Mouse (Mus musculus) intestine, postnatal 0 days (tissue): ENCODE results near the gene Lepr. TPM values are rescaled to one million over a fixed set of nuclear protein-coding genes. Genes with fewer than 3 reads are reported as not detected.
"Not testable (repeated sequence)": the region's sequence is repeated elsewhere in the genome, so short reads cannot be mapped to it uniquely, and the experiment has no call there.

ENCODE experiments used
- ATAC-seq: fragments of 200-750 bp; cut with Nextera tagmentation; 2 replicates; pipeline ENCODE4 v1.8.0; 2017; ENCODE audit warnings: mild to moderate bottlenecking, moderate TSS enrichment, moderate library complexity
- H3K27ac ChIP-seq: fragments of 300-500 bp; sonication (generic); 2 replicates; pipeline ENCODE4 v1.5.1; 2014; ENCODE audit warnings: mild to moderate bottlenecking, low read depth, low read length, moderate library complexity
- H3K27me3 ChIP-seq: fragments of 300-500 bp; sonication (generic); replicated peaks from 2 replicates; pipeline ENCODE4 v1.6.1; 2014; ENCODE audit warnings: low read length, mixed read lengths; ENCODE audit not compliant: control insufficient read depth, insufficient read depth
- H3K36me3 ChIP-seq: fragments of 300-500 bp; sonication (generic); 2 replicates; pipeline ENCODE4 v1.6.1; 2014; ENCODE audit warnings: mild to moderate bottlenecking, moderate library complexity; ENCODE audit not compliant: control insufficient read depth, insufficient read depth
- H3K4me1 ChIP-seq: fragments of 300-500 bp; sonication (generic); replicated peaks from 2 replicates; pipeline ENCODE4 v1.6.1; 2014; ENCODE audit warnings: antibody characterized with exemption, low read length, mixed read lengths; ENCODE audit not compliant: control insufficient read depth, insufficient read depth
- H3K4me2 ChIP-seq: fragments of 300-500 bp; sonication (generic); replicated peaks from 2 replicates; pipeline ENCODE4 v1.6.1; 2014; ENCODE audit warnings: low read depth, mild to moderate bottlenecking, moderate library complexity
- H3K4me3 ChIP-seq: fragments of 300-500 bp; sonication (generic); 2 replicates; pipeline ENCODE4 v1.5.1; 2014; ENCODE audit warnings: low read depth, low read length
- H3K9ac ChIP-seq: fragments of 300-500 bp; sonication (generic); 2 replicates; pipeline ENCODE4 v1.6.1; 2014; ENCODE audit warnings: mild to moderate bottlenecking, low read depth, low read length
- H3K9me3 ChIP-seq: fragments of 300-500 bp; sonication (generic); 2 replicates; pipeline ENCODE4 v1.6.1; 2016; ENCODE audit warnings: mixed run types; ENCODE audit not compliant: control insufficient read depth
- CTCF ChIP-seq: sonication (generic); IDR thresholded peaks from 2 replicates; pipeline ENCODE4 v1.5.1; 2016; ENCODE audit warnings: low read depth, mild to moderate bottlenecking, control low read depth, antibody characterized with exemption, moderate library complexity
- WGBS: fragments of 180-500 bp; shearing (Covaris S2); extraction: QIAGEN DNeasy Blood & Tissue Kit; methylation state at CpG from one replicate; pipeline ENCODE4 v1.1.7; 2014; 5-methylcytosine and 5-hydroxymethylcytosine counted together
- polyA plus RNA-seq: library from polyadenylated mRNA; unstranded; fragments of >200 nt; fragmentation: Nextera tagmentation; extraction: Ambion mirVana; gene quantifications from 2 replicates; pipeline ENCODE4 v1.2.1, GENCODE M21; 2015

The Lepr gene
- polyA plus RNA-seq, 1 experiment from 2014 or later, result 1.9 TPM

GRCm38 (mm10) chr4:101721705-101722104, 4.5 kb downstream of the Lepr start:
- H3K36me3 ChIP-seq, result no peaks in the 10 kb centered on the region
- no peak overlapping the region for H3K4me3 ChIP-seq
- TF ChIP-seq CTCF, result no peak
- no peak overlapping the region for H3K27ac ChIP-seq
- no peak overlapping the region for H3K9ac ChIP-seq
- no peaks in the 10 kb centered on the region for H3K9me3 ChIP-seq
- 0 out of 2 replicates have a peak, but pooled peaks cover 3% of the 10 kb centered on the region for H3K4me1 ChIP-seq
- peaks cover 16% of the 10 kb centered on the region; the same call in 1 of the 2 replicates for H3K27me3 ChIP-seq
- no peak overlapping the region for H3K4me2 ChIP-seq
- ATAC-seq, result no peak
- 67% methylated on average over 4 of the region's 4 CpGs for WGBS

DNA sequence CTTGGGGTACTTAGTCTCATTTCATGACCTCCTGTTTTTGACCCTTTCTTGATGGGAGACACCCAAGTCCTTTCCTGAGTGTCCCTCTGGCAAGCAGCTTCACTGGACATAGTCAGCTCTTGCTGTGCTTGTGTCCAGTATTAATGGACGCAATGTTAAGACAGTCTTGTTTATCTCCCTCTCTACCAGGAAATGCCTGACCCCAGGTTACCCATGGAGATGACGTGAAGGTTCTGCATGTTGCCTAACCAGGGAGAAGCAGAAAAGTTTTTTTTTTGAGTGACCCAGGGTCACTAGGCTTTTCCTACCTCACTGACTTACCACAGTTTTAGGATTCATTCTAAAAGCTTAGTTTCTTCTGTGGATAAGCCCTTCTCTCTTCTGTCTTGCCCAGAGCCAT, 24.8 kb downstream of the Lepr start:
- TF ChIP-seq CTCF, result no peak
- Histone ChIP-seq H3K4me1 (no peaks in the 10 kb centered on the region), H3K27me3 (no peaks in the 10 kb centered on the region), H3K4me2 (no peak overlapping the region), H3K4me3 (no peak overlapping the region), H3K27ac (no peak overlapping the region), H3K9me3 (no peaks in the 10 kb centered on the region), H3K9ac (no peak overlapping the region), H3K36me3 (no peaks in the 10 kb centered on the region)
- WGBS, result 81% methylated on average over 2 of the region's 2 CpGs
- no peak for ATAC-seq

- Histone ChIP-seq H3K27me3 (no peaks in the 10 kb centered on the region), H3K9me3 (no peaks in the 10 kb centered on the region), H3K27ac (no peak overlapping the region), H3K4me2 (no peak overlapping the region), H3K36me3 (no peaks in the 10 kb centered on the region), H3K9ac (no peak overlapping the region), H3K4me3 (no peak overlapping the region), H3K4me1 (no peaks in the 10 kb centered on the region)
- TF ChIP-seq CTCF, result no peak
- no peak for ATAC-seq
- 96% methylated on average over 4 of the region's 4 CpGs for WGBS
Observed at GRCm38 (mm10) chr4:101745534-101745933, 28.3 kb downstream of the Lepr start.

DNA sequence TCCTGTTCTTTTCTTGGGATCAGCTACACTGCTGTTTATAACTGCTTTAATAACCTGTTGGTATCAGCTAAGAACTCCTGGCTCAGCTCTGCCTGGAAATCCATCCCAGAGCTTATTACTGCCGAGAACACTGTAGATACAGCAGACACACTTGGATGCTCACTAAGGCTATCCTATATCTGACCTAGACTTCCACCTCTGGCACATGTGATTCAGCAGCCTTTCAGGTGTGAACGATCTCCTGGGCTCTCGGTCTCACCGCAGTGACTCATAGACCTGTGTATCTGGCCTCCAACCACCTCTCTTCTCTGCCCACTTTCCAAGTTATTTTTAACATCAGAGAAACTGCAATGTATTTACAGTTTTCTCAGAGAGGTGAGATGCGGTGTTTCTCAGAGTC, 43.3 kb downstream of the Lepr start:
- H3K9me3 ChIP-seq, result no peaks in the 10 kb centered on the region
- no peak overlapping the region for H3K4me2 ChIP-seq
- WGBS, result 86% methylated on average over 5 of the region's 5 CpGs
- H3K36me3 ChIP-seq, result no peaks in the 10 kb centered on the region
- H3K27ac ChIP-seq, result no peak overlapping the region
- no peaks in the 10 kb centered on the region for H3K27me3 ChIP-seq
- ATAC-seq, result no peak
- H3K9ac ChIP-seq, result no peak overlapping the region
- H3K4me1 ChIP-seq, result no peaks in the 10 kb centered on the region
- no peak overlapping the region for H3K4me3 ChIP-seq
- TF ChIP-seq CTCF, result no peak

DNA sequence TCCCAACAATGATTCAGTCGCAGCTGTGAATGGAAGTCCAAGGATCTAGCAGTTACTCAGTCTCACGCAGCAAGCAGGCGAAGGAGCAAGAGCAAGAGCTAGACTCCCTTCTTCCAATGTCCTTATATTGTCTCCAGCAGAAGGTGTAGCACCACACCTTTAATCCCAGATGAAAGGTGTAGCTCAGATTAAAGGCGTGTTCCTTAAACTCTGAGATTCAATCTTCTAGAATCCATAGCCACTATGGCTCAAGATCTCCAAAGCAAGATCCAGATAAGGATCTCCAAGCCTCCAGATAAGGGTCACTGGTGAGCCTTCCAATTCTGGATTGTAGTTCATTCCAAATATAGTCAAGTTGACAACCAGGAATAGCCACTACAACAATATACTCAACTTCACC, 126.7 kb downstream of the Lepr start, which contains the start of gene B020004J07Rik:
TSS of gene B020004J07Rik (minus strand) at position 101 of the 400 bp plus-strand sequence.
- not testable (repeated sequence) for H3K27ac ChIP-seq, H3K9ac ChIP-seq, H3K36me3 ChIP-seq, H3K9me3 ChIP-seq, H3K4me1 ChIP-seq, H3K27me3 ChIP-seq, H3K4me2 ChIP-seq, H3K4me3 ChIP-seq, ATAC-seq
- WGBS, result 91% methylated on average over 3 of the region's 4 CpGs

- Histone ChIP-seq H3K4me2 (no peak overlapping the region), H3K27me3 (no peaks in the 10 kb centered on the region), H3K36me3 (no peaks in the 10 kb centered on the region), H3K27ac (no peak overlapping the region), H3K4me1 (no peaks in the 10 kb centered on the region), H3K9ac (no peak overlapping the region), H3K4me3 (no peak overlapping the region), H3K9me3 (peaks cover 6% of the 10 kb centered on the region; the same call in 1 of the 2 replicates)
- WGBS, result 80% methylated on average over 2 of the region's 2 CpGs
- TF ChIP-seq CTCF, result 0 out of 2 replicates have a peak, but pooled peaks have one; percentile 5
- ATAC-seq, result no peak
Observed at GRCm38 (mm10) chr4:101850908-101851307, 133.7 kb downstream of the Lepr start.

GRCm38 (mm10) chr4:101860873-101861272, 143.7 kb downstream of the Lepr start:
- no peaks in the 10 kb centered on the region for H3K9me3 ChIP-seq
- H3K9ac ChIP-seq, result no peak overlapping the region
- H3K27ac ChIP-seq, result no peak overlapping the region
- WGBS, result 32% methylated on average over 6 of the region's 6 CpGs
- no peaks in the 10 kb centered on the region for H3K4me1 ChIP-seq
- H3K4me3 ChIP-seq, result no peak overlapping the region
- no peaks in the 10 kb centered on the region for H3K36me3 ChIP-seq
- H3K4me2 ChIP-seq, result no peak overlapping the region
- no peak for ATAC-seq
- TF ChIP-seq CTCF, result peak; percentile 70
- H3K27me3 ChIP-seq, result no peaks in the 10 kb centered on the region
